Mouse (Mus musculus) MEL (cell line): ENCODE measurements around the gene Kiss1r. TPM values are rescaled to one million over a fixed set of nuclear protein-coding genes. Genes with fewer than 3 reads are reported as not detected.
"Not testable (repeated sequence)": the region's sequence is repeated elsewhere in the genome, so short reads cannot be mapped to it uniquely, and the experiment has no call there.

ENCODE experiments used
- DNase-seq: peaks from one replicate; pipeline ENCODE4 v3.0.0; 2011; ENCODE audit warnings: low read depth, low spot score
- H3K27ac ChIP-seq: 2 replicates; pipeline ENCODE4 v1.5.1; 2012; ENCODE audit warnings: low read depth, mild to moderate bottlenecking, control low read depth, low read length, moderate library complexity; ENCODE audit not compliant: control insufficient read depth
- H3K27me3 ChIP-seq, 2 experiments: fragments of 150-350 bp in 1 of 2; sonication (generic) in 1 of 2; 2 replicates each; pipeline ENCODE4 v1.6.1; 2012; ENCODE audit warnings: low read length in 2 of 2, mild to moderate bottlenecking in 2 of 2, improper control_type of control experiment in 1 of 2, moderate library complexity in 1 of 2; ENCODE audit not compliant: insufficient read depth in 2 of 2, control insufficient read depth in 1 of 2
- H3K36me3 ChIP-seq, 2 experiments: 2 replicates each; pipeline ENCODE4 v1.6.1; 2012 to 2014; ENCODE audit warnings: low read length in 2 of 2, improper control_type of control experiment in 1 of 2, inconsistent platforms in 1 of 2, mild to moderate bottlenecking in 1 of 2; ENCODE audit not compliant: insufficient read depth in 2 of 2, control insufficient read depth in 1 of 2
- H3K4me1 ChIP-seq, 2 experiments: fragments of 150-350 bp in 1 of 2; sonication (generic) in 1 of 2; 2 replicates each; pipeline ENCODE4 v1.6.1; 2012; ENCODE audit warnings: low read length in 2 of 2, improper control_type of control experiment in 1 of 2, mild to moderate bottlenecking in 1 of 2; ENCODE audit not compliant: insufficient read depth in 2 of 2, control insufficient read depth in 1 of 2
- H3K4me3 ChIP-seq, 2 experiments: fragments of 150-350 bp in 1 of 2; sonication (generic) in 1 of 2; 2 replicates each; pipeline ENCODE4 v1.5.1; 2012; ENCODE audit warnings: low read depth in 2 of 2, low read length in 2 of 2, mild to moderate bottlenecking in 2 of 2, moderate library complexity in 2 of 2, control low read depth in 1 of 2, improper control_type of control experiment in 1 of 2; ENCODE audit not compliant: control insufficient read depth in 1 of 2, insufficient read depth in 1 of 2
- H3K79me2 ChIP-seq: 2 replicates; pipeline ENCODE4 v1.6.1; 2012; ENCODE audit warnings: mild to moderate bottlenecking, low read length, moderate library complexity; ENCODE audit not compliant: control insufficient read depth, poor library complexity, insufficient read depth
- H3K9ac ChIP-seq: 2 replicates; pipeline ENCODE4 v1.6.1; 2012; ENCODE audit warnings: low read depth, mild to moderate bottlenecking, control low read depth, low read length, moderate library complexity; ENCODE audit not compliant: control insufficient read depth, poor library complexity, severe bottlenecking
- H3K9me3 ChIP-seq: fragments of 150-350 bp; sonication (generic); replicated peaks from 2 replicates; pipeline ENCODE4 v1.6.1; 2012; ENCODE audit warnings: mild to moderate bottlenecking, low read length, improper control_type of control experiment, moderate library complexity; ENCODE audit not compliant: insufficient read depth
- BHLHE40 ChIP-seq: IDR thresholded peaks from 2 replicates; pipeline ENCODE4 v1.6.1; 2012; ENCODE audit warnings: low read depth, mild to moderate bottlenecking, inconsistent platforms, low read length, improper control_type of control experiment, borderline replicate concordance
- CHD1 ChIP-seq: IDR thresholded peaks from 2 replicates; pipeline ENCODE4 v1.6.1; 2012; ENCODE audit warnings: low read depth, mild to moderate bottlenecking, inconsistent platforms, low read length, improper control_type of control experiment
- CTCF ChIP-seq, 3 experiments: IDR thresholded peaks in 2 of 3; conservative IDR thresholded peaks in 1 of 3; 2 replicates each; pipeline ENCODE4 v1.5.1; 2011 to 2012; ENCODE audit warnings: low read length in 3 of 3, low read depth in 2 of 3, mild to moderate bottlenecking in 2 of 3, improper control_type of control experiment in 1 of 3, inconsistent platforms in 1 of 3, mixed read lengths in 1 of 3, moderate library complexity in 1 of 3; ENCODE audit not compliant: control insufficient read depth in 1 of 3, insufficient read depth in 1 of 3, poor library complexity in 1 of 3, severe bottlenecking in 1 of 3
- ELF1 ChIP-seq: IDR thresholded peaks from 2 replicates; pipeline ENCODE4 v1.6.1; 2014; ENCODE audit warnings: low read depth, mild to moderate bottlenecking, inconsistent platforms, low read length, improper control_type of control experiment, moderate library complexity
- ETS1 ChIP-seq: IDR thresholded peaks from 2 replicates; pipeline ENCODE4 v1.6.1; 2012; ENCODE audit warnings: low read depth, mild to moderate bottlenecking, inconsistent platforms, low read length, improper control_type of control experiment, moderate library complexity
- HCFC1 ChIP-seq: IDR thresholded peaks from 2 replicates; pipeline ENCODE4 v1.6.1; 2012; ENCODE audit warnings: low read depth, mild to moderate bottlenecking, inconsistent platforms, low read length, improper control_type of control experiment, moderate library complexity
- KAT2A ChIP-seq: conservative IDR thresholded peaks from 2 replicates; pipeline ENCODE4 v1.6.1; 2012; ENCODE audit warnings: low read depth, low read length, improper control_type of control experiment, inconsistent platforms
- MAZ ChIP-seq: IDR thresholded peaks from 2 replicates; pipeline ENCODE4 v1.6.1; 2012; ENCODE audit warnings: low read depth, mild to moderate bottlenecking, inconsistent platforms, low read length, improper control_type of control experiment
- MXI1 ChIP-seq: IDR thresholded peaks from 2 replicates; pipeline ENCODE4 v1.6.1; 2011; ENCODE audit warnings: mild to moderate bottlenecking, low read depth, low read length, improper control_type of control experiment
- MYB ChIP-seq: IDR thresholded peaks from 2 replicates; pipeline ENCODE4 v1.6.1; 2011; ENCODE audit warnings: mild to moderate bottlenecking, low read depth, low read length, improper control_type of control experiment
- NELFE ChIP-seq: IDR thresholded peaks from 2 replicates; pipeline ENCODE4 v1.6.1; 2011; ENCODE audit warnings: low read depth, low read length, improper control_type of control experiment
- POLR2A ChIP-seq, 2 experiments: IDR thresholded peaks; 2 replicates each; pipeline ENCODE4 v1.6.1; 2011 to 2012; ENCODE audit warnings: low read length in 2 of 2, mild to moderate bottlenecking in 2 of 2, control low read depth in 1 of 2, improper control_type of control experiment in 1 of 2, low read depth in 1 of 2, moderate library complexity in 1 of 2; ENCODE audit not compliant: control insufficient read depth in 1 of 2, insufficient read depth in 1 of 2, poor library complexity in 1 of 2
- POLR2AphosphoS5 ChIP-seq: IDR thresholded peaks from 2 replicates; pipeline ENCODE4 v1.6.1; 2012; ENCODE audit warnings: low read depth, borderline replicate concordance, mild to moderate bottlenecking, inconsistent platforms, low read length, moderate library complexity, mixed read lengths
- RAD21 ChIP-seq: IDR thresholded peaks from 2 replicates; pipeline ENCODE4 v1.6.1; 2011; ENCODE audit warnings: mild to moderate bottlenecking, low read depth, low read length, improper control_type of control experiment
- SIN3A ChIP-seq: IDR thresholded peaks from 2 replicates; pipeline ENCODE4 v1.6.1; 2012; ENCODE audit warnings: low read length, improper control_type of control experiment, inconsistent platforms
- SMC3 ChIP-seq: IDR thresholded peaks from 2 replicates; pipeline ENCODE4 v1.6.1; 2011; ENCODE audit warnings: low read depth, low read length, improper control_type of control experiment
- TBP ChIP-seq: IDR thresholded peaks from 2 replicates; pipeline ENCODE4 v1.8.0; 2011; ENCODE audit warnings: low read depth, low read length, improper control_type of control experiment
- ZC3H11A ChIP-seq: IDR thresholded peaks from 2 replicates; pipeline ENCODE4 v1.6.1; 2012; ENCODE audit warnings: low read depth, mild to moderate bottlenecking, inconsistent platforms, low read length, improper control_type of control experiment
- ZMIZ1 ChIP-seq: IDR thresholded peaks from 2 replicates; pipeline ENCODE4 v1.6.1; 2012; ENCODE audit warnings: low read depth, mild to moderate bottlenecking, inconsistent platforms, low read length, improper control_type of control experiment, moderate library complexity
- ZNF384 ChIP-seq: IDR thresholded peaks from 2 replicates; pipeline ENCODE4 v1.6.1; 2012; ENCODE audit warnings: low read depth, mild to moderate bottlenecking, inconsistent platforms, low read length, improper control_type of control experiment
- polyA plus RNA-seq, 2 experiments: library from polyadenylated mRNA; stranded (reverse) in 1 of 2; unstranded in 1 of 2; fragments of >175 nt in 1 of 2; fragments of >200 nt in 1 of 2; gene quantifications; 2 replicates each; pipeline versions ENCODE4 v1.2.1 to v1.2.4; 2012; ENCODE audit warnings: low replicate concordance in 2 of 2, low read depth in 1 of 2; ENCODE audit not compliant: insufficient read length in 2 of 2, insufficient read depth in 1 of 2, missing spikeins in 1 of 2
- total RNA-seq: library from RNA; depleted of rRNA; stranded (reverse); fragments of 300-350 nt; gene quantifications from 2 replicates; pipeline ENCODE4 v1.2.3, GENCODE M21; 2012

The Kiss1r gene
- total and polyA plus RNA-seq, 3 experiments = 9.1 to 23.5 TPM; not detected in 1

DNA sequence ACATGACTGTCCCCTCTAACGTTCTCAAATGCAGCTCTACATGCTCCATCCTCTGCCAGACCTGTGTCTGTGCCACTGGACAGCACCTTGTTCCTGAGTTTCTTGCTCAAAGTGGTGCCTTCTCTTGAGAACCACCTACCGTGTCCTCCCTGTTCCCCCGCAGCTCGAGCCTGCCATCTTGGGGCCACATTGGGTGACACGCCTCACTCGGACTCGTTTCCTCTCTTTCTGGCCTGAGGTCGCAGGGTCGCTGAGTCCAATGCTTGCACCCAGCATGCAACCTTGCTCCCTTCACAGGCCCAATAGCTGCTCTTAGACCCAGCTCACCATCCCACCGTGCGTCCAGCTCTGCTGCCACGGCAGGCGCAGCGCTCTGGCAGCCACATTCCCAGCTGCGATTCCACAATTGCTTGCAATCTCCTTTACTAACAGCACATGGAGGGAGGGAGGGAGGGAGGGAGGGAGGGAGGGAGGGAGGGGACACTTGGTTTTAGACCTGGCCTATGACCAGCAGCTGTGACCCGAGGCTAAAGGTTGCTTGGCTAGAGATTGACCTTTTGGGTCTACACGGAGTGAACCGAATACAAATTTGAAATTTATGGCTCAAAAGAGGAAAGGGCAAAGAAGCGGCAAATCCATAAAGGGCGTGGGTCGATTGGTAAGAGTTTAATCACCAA is 41.5 kb downstream of the Kiss1r start:
- TF ChIP-seq KAT2A = no peak
- no peak for TF ChIP-seq MYB
- peak; percentile 87 for TF ChIP-seq SMC3
- peak; percentile 81 for TF ChIP-seq ZC3H11A
- TF ChIP-seq POLR2AphosphoS5 = no peak
- no peak for TF ChIP-seq POLR2A (IDR thresholded peaks at IDR 0.05; ENCODE audit: control insufficient read depth in 1 of 2, insufficient read depth in 1 of 2, low read depth in 1 of 2, low read length in 2 of 2, poor library complexity in 1 of 2)
- peak; percentile 43; the same call in 1 of the 2 replicates for TF ChIP-seq SIN3A
- TF ChIP-seq ZNF384 = no peak
- TF ChIP-seq BHLHE40 = no peak
- TF ChIP-seq ETS1 = no peak
- peak; percentile 90 for TF ChIP-seq RAD21
- no peak for TF ChIP-seq ZMIZ1
- TF ChIP-seq ELF1 = no peak
- TF ChIP-seq HCFC1 = no peak
- TF ChIP-seq MAZ = no peak
- TF ChIP-seq MXI1 = no peak; the same call in 1 of the 2 replicates
- peak; percentile 89 to 96 (median 95) for TF ChIP-seq CTCF (IDR thresholded peaks at IDR 0.05 in 2 of 3, conservative IDR thresholded peaks at IDR 0.05 in 1 of 3; ENCODE audit: control insufficient read depth in 1 of 3, insufficient read depth in 1 of 3, low read depth in 2 of 3, low read length in 3 of 3, poor library complexity in 1 of 3, severe bottlenecking in 1 of 3)
- TF ChIP-seq CHD1 = no peak
- no peak for TF ChIP-seq NELFE
- no peak for TF ChIP-seq TBP
- peak; percentile 79 for DNase-seq
- 0 out of 2 replicates have a peak overlapping the region, but pooled peaks have one; percentile 30 for H3K9ac ChIP-seq
- H3K36me3 ChIP-seq = peaks cover 2 to 8% of the 10 kb centered on the region in 2 experiments; a peak in 1 of 4 replicates
- H3K4me3 ChIP-seq = peak overlapping the region in 1 of 2 experiments; percentile 26; a peak in 1 of 4 replicates
- H3K27me3 ChIP-seq = no peaks in the 10 kb centered on the region
- no peaks in the 10 kb centered on the region for H3K9me3 ChIP-seq
- no peak overlapping the region for H3K27ac ChIP-seq
- peaks cover 11% of the 10 kb centered on the region for H3K79me2 ChIP-seq
- peaks cover 0 to 12% of the 10 kb centered on the region in 2 experiments; a peak in 3 of 4 replicates for H3K4me1 ChIP-seq

GRCm38 (mm10) chr10:79959412-79959811 is 42.6 kb downstream of the Kiss1r start:
- peaks cover 11% of the 10 kb centered on the region for H3K79me2 ChIP-seq
- peak overlapping the region; percentile 38 to 66 for H3K4me3 ChIP-seq
- peak; percentile 49 for DNase-seq
- H3K9ac ChIP-seq = peak overlapping the region; percentile 6; the same call in 1 of the 2 replicates
- H3K36me3 ChIP-seq, H3K27ac ChIP-seq, H3K9me3 ChIP-seq, H3K27me3 ChIP-seq: not testable (repeated sequence)
- H3K4me1 ChIP-seq = peaks cover 0 to 12% of the 10 kb centered on the region in 2 experiments; a peak in 3 of 4 replicates
